Mouse (Mus musculus) neural tube, embryonic 14.5 days (tissue): Measurements from ENCODE around the gene Aqp9. TPM values are rescaled to one million over a fixed set of nuclear protein-coding genes. Genes with fewer than 3 reads are reported as not detected.

Experiments
- ATAC-seq: fragments of 200-750 bp; cut with Nextera tagmentation; 2 replicates; pipeline ENCODE4 v1.8.0; 2017; ENCODE audit warnings: low read depth, mild to moderate bottlenecking, moderate TSS enrichment, moderate library complexity
- H3K27ac ChIP-seq: fragments of 300-500 bp; sonication (generic); 2 replicates; pipeline ENCODE4 v1.5.1; 2014; ENCODE audit warnings: low read depth, mild to moderate bottlenecking, control low read depth, low read length, moderate library complexity, mixed read lengths
- H3K27me3 ChIP-seq: fragments of 300-500 bp; sonication (generic); 2 replicates; pipeline ENCODE4 v1.6.1; 2014; ENCODE audit warnings: low read length; ENCODE audit not compliant: control insufficient read depth, insufficient read depth
- H3K36me3 ChIP-seq: fragments of 300-500 bp; sonication (generic); 2 replicates; pipeline ENCODE4 v1.6.1; 2014; ENCODE audit warnings: low read length, mixed read lengths; ENCODE audit not compliant: control insufficient read depth, insufficient read depth
- H3K4me1 ChIP-seq: fragments of 300-500 bp; sonication (generic); 2 replicates; pipeline ENCODE4 v1.6.1; 2014; ENCODE audit warnings: low read length; ENCODE audit not compliant: control insufficient read depth, insufficient read depth
- H3K4me2 ChIP-seq: fragments of 300-500 bp; sonication (generic); 2 replicates; pipeline ENCODE4 v1.6.1; 2014; ENCODE audit warnings: mild to moderate bottlenecking, low read depth, low read length, control low read depth
- H3K4me3 ChIP-seq: fragments of 300-500 bp; sonication (generic); 2 replicates; pipeline ENCODE4 v1.5.1; 2014; ENCODE audit warnings: low read depth, low read length, control low read depth, mixed read lengths
- H3K9ac ChIP-seq: fragments of 300-500 bp; sonication (generic); replicated peaks from 2 replicates; pipeline ENCODE4 v1.6.1; 2014; ENCODE audit warnings: low read depth, mild to moderate bottlenecking, control low read depth, low read length, mixed read lengths
- H3K9me3 ChIP-seq: fragments of 300-500 bp; sonication (generic); 2 replicates; pipeline ENCODE4 v1.6.1; 2016; ENCODE audit warnings: low read length; ENCODE audit not compliant: control insufficient read depth
- WGBS: fragments of 180-500 bp; shearing (Covaris S2); extraction: QIAGEN DNeasy Blood & Tissue Kit; methylation state at CpG from one replicate; pipeline ENCODE4 v1.1.7; 2014; 5-methylcytosine and 5-hydroxymethylcytosine counted together
- polyA plus RNA-seq: library from polyadenylated mRNA; unstranded; fragments of >200 nt; fragmentation: Nextera tagmentation; extraction: Ambion mirVana; gene quantifications from 2 replicates; pipeline ENCODE4 v1.2.1, GENCODE M21; 2014

Gene Aqp9
- polyA plus RNA-seq, 1 experiment from 2014 or later: 0.74 TPM

DNA sequence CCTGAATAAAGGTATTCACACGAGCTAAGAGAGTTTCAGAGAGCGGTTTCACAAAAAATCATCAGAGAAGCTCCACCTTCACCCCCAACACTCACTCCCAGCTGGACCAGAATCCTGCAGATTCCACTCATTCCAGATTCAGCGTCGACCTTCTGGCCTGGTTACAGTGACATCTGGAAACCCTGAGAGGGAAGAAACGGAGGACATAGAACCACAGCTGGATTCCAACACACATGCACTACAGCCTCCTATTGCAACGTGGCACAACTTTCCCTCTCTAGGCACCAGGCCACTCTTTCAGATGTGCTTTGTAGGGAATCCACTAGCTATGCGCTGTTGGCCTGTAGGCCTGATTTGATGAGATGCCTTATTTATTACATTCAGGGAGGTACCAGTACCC lies 102.0 kb downstream of the Aqp9 start:
- no peak for ATAC-seq
- 78% methylated on average over 7 of the region's 7 CpGs for WGBS
- Histone ChIP-seq H3K36me3 (no peaks in the 10 kb centered on the region), H3K4me1 (no peaks in the 10 kb centered on the region), H3K4me3 (no peak overlapping the region), H3K9ac (no peak overlapping the region), H3K27me3 (no peaks in the 10 kb centered on the region), H3K9me3 (no peaks in the 10 kb centered on the region), H3K4me2 (no peak overlapping the region), H3K27ac (no peak overlapping the region)

DNA sequence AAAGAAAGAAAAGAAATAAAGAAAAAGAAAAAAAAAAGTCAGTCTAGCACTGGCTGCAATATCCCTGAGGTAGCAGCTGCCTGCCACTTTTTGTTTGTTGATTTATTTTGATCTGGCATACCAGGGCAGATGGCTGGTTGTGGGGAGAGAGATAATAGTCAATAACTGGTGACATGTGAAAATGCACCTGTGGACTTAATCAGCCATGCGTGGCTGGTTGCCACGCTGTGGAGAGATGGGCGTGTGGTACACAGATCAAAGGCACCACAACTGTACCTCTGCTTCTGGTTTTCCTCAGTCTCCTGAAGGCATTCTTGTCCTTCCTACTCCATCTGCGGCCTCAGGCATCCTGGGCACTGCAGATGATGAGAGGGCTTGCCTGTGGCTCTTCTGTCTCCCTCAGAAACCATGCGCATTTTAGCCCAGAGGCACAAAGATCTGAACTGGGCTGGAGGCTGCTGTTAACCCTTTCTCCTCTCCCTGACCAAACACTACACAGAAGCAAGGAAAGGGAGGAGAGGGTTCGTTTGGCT lies 103.1 kb downstream of the Aqp9 start:
- 52% methylated on average over 6 of the region's 6 CpGs for WGBS
- Histone ChIP-seq H3K36me3 (no peaks in the 10 kb centered on the region), H3K27me3 (no peaks in the 10 kb centered on the region), H3K27ac (no peak overlapping the region), H3K9ac (no peak overlapping the region), H3K9me3 (no peaks in the 10 kb centered on the region), H3K4me1 (no peaks in the 10 kb centered on the region), H3K4me2 (no peak overlapping the region), H3K4me3 (no peak overlapping the region)
- ATAC-seq: no peak; the same call in 1 of the 2 replicates

GRCm38 (mm10) chr9:71064291-71064840 lies 104.1 kb downstream of the Aqp9 start:
- WGBS: 62% methylated on average over 8 of the region's 8 CpGs
- H3K27ac ChIP-seq: no peak overlapping the region
- no peaks in the 10 kb centered on the region for H3K4me1 ChIP-seq

GRCm38 (mm10) chr9:71063551-71063950 lies 104.9 kb downstream of the Aqp9 start:
- Histone ChIP-seq H3K4me1 (no peaks in the 10 kb centered on the region), H3K9me3 (no peaks in the 10 kb centered on the region), H3K27ac (no peak overlapping the region), H3K27me3 (no peaks in the 10 kb centered on the region), H3K9ac (no peak overlapping the region), H3K4me3 (no peak overlapping the region), H3K36me3 (no peaks in the 10 kb centered on the region), H3K4me2 (no peak overlapping the region)
- ATAC-seq: no peak

More at GRCm38 (mm10) chr9:71064291-71064840, 104.1 kb downstream of the Aqp9 start:
- H3K4me3 ChIP-seq: no peak overlapping the region
- no peak overlapping the region for H3K4me2 ChIP-seq
- no peaks in the 10 kb centered on the region for H3K36me3 ChIP-seq
- no peak overlapping the region for H3K9ac ChIP-seq
- no peaks in the 10 kb centered on the region for H3K9me3 ChIP-seq
- ATAC-seq: no peak
- H3K27me3 ChIP-seq: no peaks in the 10 kb centered on the region

GRCm38 (mm10) chr9:71062976-71063375 lies 105.5 kb downstream of the Aqp9 start:
- H3K9me3 ChIP-seq: no peaks in the 10 kb centered on the region
- H3K4me2 ChIP-seq: no peak overlapping the region
- H3K4me1 ChIP-seq: no peaks in the 10 kb centered on the region
- 88% methylated on average over 4 of the region's 4 CpGs for WGBS
- ATAC-seq: no peak
- no peak overlapping the region for H3K27ac ChIP-seq
- no peak overlapping the region for H3K4me3 ChIP-seq
- H3K36me3 ChIP-seq: no peaks in the 10 kb centered on the region
- no peak overlapping the region for H3K9ac ChIP-seq
- H3K27me3 ChIP-seq: no peaks in the 10 kb centered on the region

GRCm38 (mm10) chr9:71062301-71062700 lies 106.2 kb downstream of the Aqp9 start:
- ATAC-seq: no peak
- Histone ChIP-seq H3K9ac (no peak overlapping the region), H3K9me3 (no peaks in the 10 kb centered on the region), H3K36me3 (no peaks in the 10 kb centered on the region), H3K4me1 (no peaks in the 10 kb centered on the region), H3K4me3 (no peak overlapping the region), H3K4me2 (no peak overlapping the region), H3K27ac (no peak overlapping the region), H3K27me3 (no peaks in the 10 kb centered on the region)

Other genes starting within 250 kb of the Aqp9 start
- 0.15 TPM in 2 replicates for gene Lipc, start 216.5 kb downstream of the Aqp9 start, polyA plus RNA-seq
- 12.0 and 70.3 TPM in 2 replicates for gene Aldh1a2, start 47.1 kb upstream of the Aqp9 start, polyA plus RNA-seq